Mouse (Mus musculus) left cerebral cortex, postnatal 10 days (tissue): ENCODE data around the gene Erf. TPM values are rescaled to one million over a fixed set of nuclear protein-coding genes. Genes with fewer than 3 reads are reported as not detected.

ENCODE experiments used
- microRNA-seq: library from miRNA; unstranded; fragments of <30 nt; microRNA quantifications from one replicate; pipeline ENCODE4 v1.2.0, GENCODE M21; 2022
- total RNA-seq, 2 experiments: library from RNA; stranded (reverse); gene quantifications; 2 replicates each; pipeline ENCODE4 v1.2.3; 2021

Gene Erf
- total RNA-seq, 2 experiments from 2014 or later = 47.7 to 55.1 TPM

Small RNAs within 50 kb of the gene (microRNA-seq; reads per million reads assigned to microRNA genes)
- gene Mir7048 = not detected

Other genes with a start within 250 kb of the Erf start
- gene Atp1a3, start 244.8 kb downstream of the Erf start, total RNA-seq = 1,000 to 10,000 TPM; 2,078 to 2,206 TPM
- 100 to 1,000 TPM; 226 to 237 TPM for gene Grik5, start 178.4 kb downstream of the Erf start, total RNA-seq
- gene Zfp574, start 178.2 kb downstream of the Erf start, total RNA-seq = 10 to 100 TPM; 26.0 to 27.1 TPM
- gene Pou2f2, start 71.0 kb downstream of the Erf start, total RNA-seq = 10 to 100 TPM; 11.0 to 14.1 TPM
- 10 to 100 TPM; 22.7 to 23.8 TPM for gene Dedd2, start 30.1 kb downstream of the Erf start, total RNA-seq
- gene Zfp526, start 29.3 kb downstream of the Erf start, total RNA-seq = 1 to 10 TPM; 7.8 to 8.5 TPM
- 100 to 1,000 TPM; 205 TPM for gene Gsk3a, start 12.9 kb downstream of the Erf start, total RNA-seq
- gene Cic, start 16.9 kb upstream of the Erf start, total RNA-seq = 100 to 1,000 TPM; 244 to 271 TPM
- gene Pafah1b3, start 47.2 kb upstream of the Erf start, total RNA-seq = 10 to 100 TPM; 64.1 to 67.5 TPM
- under 1 TPM in 1 of 2 experiments, not detected in 1; 0.28 TPM for gene Prr19, start 50.6 kb upstream of the Erf start, total RNA-seq
- 10 to 100 TPM; 89.2 to 91.0 TPM for gene Tmem145, start 55.3 kb upstream of the Erf start, total RNA-seq
- gene Megf8, start 66.4 kb upstream of the Erf start, total RNA-seq = 10 to 100 TPM; 90.4 to 91.8 TPM
- not detected for gene Cnfn, start 119.0 kb upstream of the Erf start, total RNA-seq
- gene Lipe, start 147.9 kb upstream of the Erf start, total RNA-seq = 1 to 10 TPM; 6.9 to 7.8 TPM
- gene Cxcl17, start 162.1 kb upstream of the Erf start, total RNA-seq = not detected
- gene Ceacam1, start 226.8 kb upstream of the Erf start, total RNA-seq = 1 to 10 TPM; 1.1 to 1.8 TPM